Mouse (Mus musculus): ENCODE results near the gene Vmn1r56. TPM values are rescaled to one million over a fixed set of nuclear protein-coding genes. Genes with fewer than 3 reads are reported as not detected.

The Vmn1r56 gene
- not detected in 2 replicates for polyA plus RNA-seq (2012; rRNA removed)

GRCm38 (mm10) chr7:5196647-5197046 lies at the start of gene Vmn1r56:
Gene Vmn1r56, minus strand, starts transcription at chr7:5196747.

GRCm38 (mm10) chr7:5218193-5218592 lies 21.6 kb upstream of the Vmn1r56 start, which contains the start of gene Vmn1r57:
Gene Vmn1r57, plus strand, starts transcription at chr7:5218493.

GRCm38 (mm10) chr7:5149570-5149969 lies 47.0 kb downstream of the Vmn1r56 start, which contains the start of gene Vmn1r55:
Gene Vmn1r55, minus strand, starts transcription at chr7:5149670.

Other genes with a start within 250 kb of the Vmn1r56 start
- 0.09 and 0.30 TPM in 2 replicates for gene Sbk2, start 232.3 kb downstream of the Vmn1r56 start, polyA plus RNA-seq (2012; rRNA removed)
- 0.28 TPM in 1 of 2 replicates, not detected in the other for gene Sbk3, start 225.6 kb downstream of the Vmn1r56 start, polyA plus RNA-seq (2012; rRNA removed)
- gene Zfp579, start 200.6 kb downstream of the Vmn1r56 start, polyA plus RNA-seq (2012; rRNA removed) = 60.1 and 63.9 TPM in 2 replicates
- 58.6 and 61.0 TPM in 2 replicates for gene Zfp524, start 182.3 kb downstream of the Vmn1r56 start, polyA plus RNA-seq (2012; rRNA removed)
- 35.6 and 36.3 TPM in 2 replicates for gene Fiz1, start 182.1 kb downstream of the Vmn1r56 start, polyA plus RNA-seq (2012; rRNA removed)
- gene Gm44973, start 181.3 kb downstream of the Vmn1r56 start, polyA plus RNA-seq (2012; rRNA removed) = 0.35 TPM in 1 of 2 replicates, not detected in the other
- 37.3 and 43.2 TPM in 2 replicates for gene Zfp865, start 176.4 kb downstream of the Vmn1r56 start, polyA plus RNA-seq (2012; rRNA removed)
- 3.0 and 3.6 TPM in 2 replicates for gene Ccdc106, start 176.2 kb downstream of the Vmn1r56 start, polyA plus RNA-seq (2012; rRNA removed)
- not detected in 2 replicates for gene 4632433K11Rik, start 162.6 kb downstream of the Vmn1r56 start, polyA plus RNA-seq (2012; rRNA removed)
- 6.4 and 8.7 TPM in 2 replicates for gene Zfp784, start 158.3 kb downstream of the Vmn1r56 start, polyA plus RNA-seq (2012; rRNA removed)
- gene Zfp580, start 145.2 kb downstream of the Vmn1r56 start, polyA plus RNA-seq (2012; rRNA removed) = 15.7 and 17.3 TPM in 2 replicates
- 136 and 150 TPM in 2 replicates for gene U2af2, start 134.6 kb downstream of the Vmn1r56 start, polyA plus RNA-seq (2012; rRNA removed)
- gene Epn1, start 116.5 kb downstream of the Vmn1r56 start, polyA plus RNA-seq (2012; rRNA removed) = 351 and 358 TPM in 2 replicates
- not detected in 2 replicates for gene Rfpl4, start 79.8 kb downstream of the Vmn1r56 start, polyA plus RNA-seq (2012; rRNA removed)
- 0.22 and 0.27 TPM in 2 replicates for gene Rasl2-9, start 70.8 kb downstream of the Vmn1r56 start, polyA plus RNA-seq (2012; rRNA removed)
- not detected in 2 replicates for gene Vmn1r55, start 47.1 kb downstream of the Vmn1r56 start, polyA plus RNA-seq (2012; rRNA removed)
- not detected in 2 replicates for gene Vmn1r57, start 21.7 kb upstream of the Vmn1r56 start, polyA plus RNA-seq (2012; rRNA removed)
- not detected in 2 replicates for gene Gm5065, start 153.8 kb upstream of the Vmn1r56 start, polyA plus RNA-seq (2012; rRNA removed)
- not detected in 2 replicates for gene Nlrp2, start 154.3 kb upstream of the Vmn1r56 start, polyA plus RNA-seq (2012; rRNA removed)
- gene Vmn1r58, start 216.6 kb upstream of the Vmn1r56 start, polyA plus RNA-seq (2012; rRNA removed) = not detected in 2 replicates

Measured in colon, adult 2 months (tissue).